Mouse (Mus musculus) forebrain, embryonic 11.5 days (tissue): ENCODE results near the gene Gm40193. TPM values are rescaled to one million over a fixed set of nuclear protein-coding genes. Genes with fewer than 3 reads are reported as not detected.
"Not testable (repeated sequence)": the region's sequence is repeated elsewhere in the genome, so short reads cannot be mapped to it uniquely, and the experiment has no call there.

Experiments
- ATAC-seq: fragments of 200-750 bp; cut with Nextera tagmentation; replicated peaks from 2 replicates; pipeline ENCODE4 v1.8.0; 2017; ENCODE audit warnings: moderate TSS enrichment; ENCODE audit not compliant: low FRiP score
- DNase-seq: peaks from one replicate; pipeline ENCODE4 v3.0.0-alpha.2; 2017; ENCODE audit warnings: low spot score
- H3K27ac ChIP-seq: fragments of 300-500 bp; sonication (generic); 2 replicates; pipeline ENCODE4 v1.5.1; 2014; ENCODE audit warnings: low read depth, low read length
- H3K27me3 ChIP-seq: fragments of 300-500 bp; sonication (generic); 2 replicates; pipeline ENCODE4 v1.6.1; 2014; ENCODE audit warnings: mild to moderate bottlenecking, low read length, mixed read lengths; ENCODE audit not compliant: control insufficient read depth, insufficient read depth
- H3K36me3 ChIP-seq: fragments of 300-500 bp; sonication (generic); 2 replicates; pipeline ENCODE4 v1.6.1; 2014; ENCODE audit warnings: mild to moderate bottlenecking, low read length, moderate library complexity, mixed read lengths; ENCODE audit not compliant: control insufficient read depth, insufficient read depth
- H3K4me1 ChIP-seq: fragments of 300-500 bp; sonication (generic); replicated peaks from 2 replicates; pipeline ENCODE4 v1.6.1; 2014; ENCODE audit warnings: low read length, mixed read lengths; ENCODE audit not compliant: control insufficient read depth, insufficient read depth
- H3K4me2 ChIP-seq: fragments of 300-500 bp; sonication (generic); 2 replicates; pipeline ENCODE4 v1.6.1; 2014; ENCODE audit warnings: low read depth, mild to moderate bottlenecking, low read length, moderate library complexity, mixed read lengths; ENCODE audit not compliant: severe bottlenecking
- H3K4me3 ChIP-seq: fragments of 300-500 bp; sonication (generic); 2 replicates; pipeline ENCODE4 v1.5.1; 2014; ENCODE audit warnings: low read depth, low read length
- H3K9ac ChIP-seq: fragments of 300-500 bp; sonication (generic); 2 replicates; pipeline ENCODE4 v1.6.1; 2014; ENCODE audit warnings: low read length
- H3K9me3 ChIP-seq: fragments of 300-500 bp; sonication (generic); 2 replicates; pipeline ENCODE4 v1.6.1; 2016; ENCODE audit warnings: low read length, mixed read lengths; ENCODE audit not compliant: control insufficient read depth
- WGBS: fragments of 180-500 bp; shearing (Covaris S2); extraction: QIAGEN DNeasy Blood & Tissue Kit; methylation state at CpG from one replicate; pipeline ENCODE4 v1.1.7; 2014; 5-methylcytosine and 5-hydroxymethylcytosine counted together
- polyA plus RNA-seq: library from polyadenylated mRNA; unstranded; fragments of >200 nt; fragmentation: Nextera tagmentation; extraction: Ambion mirVana; gene quantifications from 2 replicates; pipeline ENCODE4 v1.2.1, GENCODE M21; 2014

Gene Gm40193
- polyA plus RNA-seq, 1 experiment from 2014 or later = not detected

- no peaks in the 10 kb centered on the region for H3K9me3 ChIP-seq
- H3K36me3 ChIP-seq = no peaks in the 10 kb centered on the region
- DNase-seq = no peak
- H3K4me3 ChIP-seq = no peak overlapping the region
- H3K4me2 ChIP-seq = no peak overlapping the region
- H3K27ac ChIP-seq = no peak overlapping the region
- peaks cover 9% of the 10 kb centered on the region for H3K4me1 ChIP-seq
- 94% methylated on average over 1 of the region's 1 CpGs for WGBS
- H3K9ac ChIP-seq = no peak overlapping the region
- ATAC-seq = no peak
- H3K27me3 ChIP-seq = no peaks in the 10 kb centered on the region
Measured at GRCm38 (mm10) chr11:70571641-70572040, 38.9 kb upstream of the Gm40193 start.

GRCm38 (mm10) chr11:70570614-70571013 lies 37.9 kb upstream of the Gm40193 start:
- not testable (repeated sequence) for H3K4me2 ChIP-seq, H3K36me3 ChIP-seq, H3K27me3 ChIP-seq, DNase-seq, H3K4me3 ChIP-seq, H3K9me3 ChIP-seq, ATAC-seq, H3K27ac ChIP-seq, H3K9ac ChIP-seq
- WGBS = 88% methylated on average over 1 of the region's 1 CpGs
- H3K4me1 ChIP-seq = peaks cover 11% of the 10 kb centered on the region

- Histone ChIP-seq H3K4me3 (no peak overlapping the region), H3K27ac (no peak overlapping the region), H3K27me3 (no peaks in the 10 kb centered on the region), H3K4me1 (peaks cover 9% of the 10 kb centered on the region), H3K36me3 (no peaks in the 10 kb centered on the region), H3K9ac (no peak overlapping the region), H3K9me3 (no peaks in the 10 kb centered on the region), H3K4me2 (no peak overlapping the region)
- DNase-seq (no peak), ATAC-seq (no peak)
- WGBS = 77% methylated on average over 7 of the region's 7 CpGs
Measured at GRCm38 (mm10) chr11:70566586-70566985, 33.8 kb upstream of the Gm40193 start.

- Histone ChIP-seq H3K4me2 (peak overlapping the region; percentile 89; the same call in 1 of the 2 replicates), H3K4me1 (peaks cover 9% of the 10 kb centered on the region), H3K36me3 (no peaks in the 10 kb centered on the region), H3K4me3 (peak overlapping the region; percentile 85; the same call in 1 of the 2 replicates), H3K27ac (no peak overlapping the region), H3K27me3 (no peaks in the 10 kb centered on the region), H3K9ac (peak overlapping the region; percentile 81; the same call in 1 of the 2 replicates), H3K9me3 (no peaks in the 10 kb centered on the region)
- no peak for ATAC-seq
- DNase-seq = no peak
- 50% methylated on average over 4 of the region's 4 CpGs for WGBS
Measured at GRCm38 (mm10) chr11:70564276-70564873, 31.6 kb upstream of the Gm40193 start.

GRCm38 (mm10) chr11:70563470-70564275 lies 30.9 kb upstream of the Gm40193 start:
- ATAC-seq = no peak
- peaks cover 9% of the 10 kb centered on the region for H3K4me1 ChIP-seq
- peak overlapping the region; percentile 89 for H3K4me2 ChIP-seq
- DNase-seq = peak; percentile 61
- H3K27ac ChIP-seq = 0 out of 2 replicates have a peak overlapping the region, but pooled peaks have one; percentile 68
- WGBS = 3% methylated on average over 25 of the region's 25 CpGs
- no peaks in the 10 kb centered on the region for H3K9me3 ChIP-seq
- H3K27me3 ChIP-seq = no peaks in the 10 kb centered on the region
- H3K9ac ChIP-seq = peak overlapping the region; percentile 81
- peak overlapping the region; percentile 85 for H3K4me3 ChIP-seq
- H3K36me3 ChIP-seq = no peaks in the 10 kb centered on the region

- H3K4me2 ChIP-seq = peak overlapping the region; percentile 89
- peak overlapping the region; percentile 68; the same call in 1 of the 2 replicates for H3K27ac ChIP-seq
- H3K36me3 ChIP-seq = no peaks in the 10 kb centered on the region
- no peaks in the 10 kb centered on the region for H3K27me3 ChIP-seq
- under 1% methylated on average over 30 of the region's 31 CpGs for WGBS
- no peaks in the 10 kb centered on the region for H3K9me3 ChIP-seq
- no peak for DNase-seq
- peaks cover 9% of the 10 kb centered on the region for H3K4me1 ChIP-seq
- H3K4me3 ChIP-seq = peak overlapping the region; percentile 85
- peak; percentile 63; the same call in 1 of the 2 replicates for ATAC-seq
- peak overlapping the region; percentile 81 for H3K9ac ChIP-seq
Measured at GRCm38 (mm10) chr11:70562995-70563469, 30.3 kb upstream of the Gm40193 start.

- H3K9ac ChIP-seq = peak within 1 kb of the TSS; percentile 81
- no peaks in the 10 kb centered on the region for H3K9me3 ChIP-seq
- DNase-seq (peak; percentile 94), ATAC-seq (peak; percentile 92)
- peaks cover 9% of the 10 kb centered on the region for H3K4me1 ChIP-seq
- under 1% methylated on average over 53 of the region's 57 CpGs for WGBS
- no peaks in the 10 kb centered on the region for H3K27me3 ChIP-seq
- H3K27ac ChIP-seq = peak within 1 kb of the TSS; percentile 68
- H3K4me3 ChIP-seq = peak within 1 kb of the TSS; percentile 85
- H3K4me2 ChIP-seq = peak within 1 kb of the TSS; percentile 89
- H3K36me3 ChIP-seq = no peaks in the 10 kb centered on the region
Measured at GRCm38 (mm10) chr11:70562287-70562994, 29.7 kb upstream of the Gm40193 start, which contains the start of gene Mink1. Gene Mink1, plus strand, starts transcription at chr11:70562881.

GRCm38 (mm10) chr11:70561937-70562286 lies 29.2 kb upstream of the Gm40193 start:
- Histone ChIP-seq H3K4me2 (peak overlapping the region; percentile 89), H3K36me3 (no peaks in the 10 kb centered on the region), H3K9ac (peak overlapping the region; percentile 81; the same call in 1 of the 2 replicates), H3K27ac (0 out of 2 replicates have a peak overlapping the region, but pooled peaks have one; percentile 25), H3K27me3 (no peaks in the 10 kb centered on the region), H3K4me1 (peaks cover 9% of the 10 kb centered on the region), H3K9me3 (no peaks in the 10 kb centered on the region), H3K4me3 (peak overlapping the region; percentile 85)
- no peak for DNase-seq
- 2% methylated on average over 2 of the region's 2 CpGs for WGBS
- no peak for ATAC-seq
